Mouse (Mus musculus): Measurements from ENCODE around the gene Irx5. TPM values are rescaled to one million over a fixed set of nuclear protein-coding genes. Genes with fewer than 3 reads are reported as not detected.
A peak's percentile ranks its signal among the peaks of the same experiment; 100 is the strongest.

Irx5 gene
- polyA plus RNA-seq, 1 experiment from 2014 or later = 16.0 TPM

DNA sequence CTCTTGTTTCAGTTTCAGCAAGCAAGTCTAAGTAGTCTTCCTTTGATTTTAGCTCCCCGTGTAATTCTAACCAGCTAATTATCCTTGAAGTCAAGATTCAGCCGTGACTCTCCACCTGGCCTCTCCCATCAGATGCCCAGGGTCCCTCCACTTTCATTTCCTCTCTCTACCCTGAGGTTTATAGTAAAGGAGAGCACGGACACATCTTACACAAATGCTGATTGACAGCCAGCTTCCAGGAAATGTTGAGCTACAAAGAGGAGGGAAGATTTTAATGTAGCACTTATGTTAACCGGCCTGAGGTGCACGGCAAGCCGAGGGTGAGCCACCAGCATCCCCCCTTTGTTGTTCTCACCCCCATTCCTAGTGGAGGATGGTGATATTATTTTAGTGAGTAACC is 4.0 kb upstream of the Irx5 start:
- H3K27ac ChIP-seq (replicated peaks) = peak overlapping the region; percentile 94; the same call in 1 of the 2 replicates
- ATAC-seq (ENCODE audit: low FRiP score, low read depth) = no peak

DNA sequence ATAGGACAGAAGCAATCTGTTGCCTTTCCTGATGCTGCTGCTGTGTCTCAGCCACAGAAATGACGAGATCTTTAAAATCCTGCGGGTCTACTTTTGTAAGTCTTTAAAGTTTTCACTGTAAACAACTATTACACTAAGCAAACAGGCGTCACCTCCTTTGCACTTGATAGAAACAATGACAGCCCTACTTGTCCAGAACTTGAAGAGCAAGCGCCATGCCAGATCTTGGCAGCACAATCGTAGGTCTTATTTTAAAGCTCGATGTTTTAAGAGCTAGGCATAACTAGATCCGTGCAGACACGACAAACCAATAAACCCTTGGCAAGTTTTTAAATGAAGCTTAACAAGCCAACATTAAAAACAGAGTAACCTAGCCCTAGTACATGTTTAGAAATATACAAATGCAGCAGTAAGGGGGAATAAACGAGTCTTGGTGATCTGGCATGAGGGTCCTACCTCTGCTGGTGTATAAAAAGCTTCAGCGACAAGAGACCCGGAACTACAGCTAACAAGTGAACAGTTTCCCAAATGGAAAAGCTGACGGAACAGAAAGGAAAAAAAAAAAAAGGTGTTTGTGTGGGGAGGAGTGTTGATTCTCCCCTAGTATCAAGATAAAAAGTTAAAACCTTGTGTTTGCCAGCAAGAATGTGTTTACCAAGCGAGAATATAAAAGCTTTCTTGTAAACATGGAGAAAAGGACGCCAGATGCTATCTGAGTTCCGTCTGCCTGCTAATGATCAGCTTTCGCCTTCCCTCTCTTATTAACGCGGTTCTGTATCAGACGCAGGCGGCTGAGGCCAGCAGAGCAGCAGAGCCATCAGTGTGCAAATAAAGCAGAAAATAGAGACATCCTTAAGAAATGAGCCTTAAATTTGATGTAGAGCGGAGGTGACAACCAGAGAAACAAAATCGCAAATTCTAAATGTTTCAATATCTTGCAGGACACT is 2.6 kb upstream of the Irx5 start:
- H3K9ac ChIP-seq = peak overlapping the region; percentile 53
- no peaks in the 10 kb centered on the region for H3K9me3 ChIP-seq
- peaks cover 5% of the 10 kb centered on the region; the same call in 1 of the 2 replicates for H3K27me3 ChIP-seq
- peaks cover 48% of the 10 kb centered on the region for H3K4me1 ChIP-seq (replicated peaks)
- no peaks in the 10 kb centered on the region for H3K36me3 ChIP-seq
- peak overlapping the region; percentile 81 for H3K4me3 ChIP-seq
- ATAC-seq (ENCODE audit: low FRiP score, low read depth) = no peak
- H3K27ac ChIP-seq (replicated peaks) = peak overlapping the region; percentile 94
- WGBS = 2% methylated on average over 22 of the region's 22 CpGs
- H3K4me2 ChIP-seq = peak overlapping the region; percentile 70

More for the DNA sequence above, 4.0 kb upstream of the Irx5 start:
- H3K4me3 ChIP-seq = peak overlapping the region; percentile 81
- no peaks in the 10 kb centered on the region for H3K36me3 ChIP-seq
- H3K9me3 ChIP-seq = no peaks in the 10 kb centered on the region
- 14% methylated on average over 6 of the region's 6 CpGs for WGBS
- 0 out of 2 replicates have a peak overlapping the region, but pooled peaks have one; percentile 53 for H3K9ac ChIP-seq
- peaks cover 38% of the 10 kb centered on the region for H3K4me1 ChIP-seq (replicated peaks)
- H3K4me2 ChIP-seq = peak overlapping the region; percentile 70
- peaks cover 5% of the 10 kb centered on the region; the same call in 1 of the 2 replicates for H3K27me3 ChIP-seq

DNA sequence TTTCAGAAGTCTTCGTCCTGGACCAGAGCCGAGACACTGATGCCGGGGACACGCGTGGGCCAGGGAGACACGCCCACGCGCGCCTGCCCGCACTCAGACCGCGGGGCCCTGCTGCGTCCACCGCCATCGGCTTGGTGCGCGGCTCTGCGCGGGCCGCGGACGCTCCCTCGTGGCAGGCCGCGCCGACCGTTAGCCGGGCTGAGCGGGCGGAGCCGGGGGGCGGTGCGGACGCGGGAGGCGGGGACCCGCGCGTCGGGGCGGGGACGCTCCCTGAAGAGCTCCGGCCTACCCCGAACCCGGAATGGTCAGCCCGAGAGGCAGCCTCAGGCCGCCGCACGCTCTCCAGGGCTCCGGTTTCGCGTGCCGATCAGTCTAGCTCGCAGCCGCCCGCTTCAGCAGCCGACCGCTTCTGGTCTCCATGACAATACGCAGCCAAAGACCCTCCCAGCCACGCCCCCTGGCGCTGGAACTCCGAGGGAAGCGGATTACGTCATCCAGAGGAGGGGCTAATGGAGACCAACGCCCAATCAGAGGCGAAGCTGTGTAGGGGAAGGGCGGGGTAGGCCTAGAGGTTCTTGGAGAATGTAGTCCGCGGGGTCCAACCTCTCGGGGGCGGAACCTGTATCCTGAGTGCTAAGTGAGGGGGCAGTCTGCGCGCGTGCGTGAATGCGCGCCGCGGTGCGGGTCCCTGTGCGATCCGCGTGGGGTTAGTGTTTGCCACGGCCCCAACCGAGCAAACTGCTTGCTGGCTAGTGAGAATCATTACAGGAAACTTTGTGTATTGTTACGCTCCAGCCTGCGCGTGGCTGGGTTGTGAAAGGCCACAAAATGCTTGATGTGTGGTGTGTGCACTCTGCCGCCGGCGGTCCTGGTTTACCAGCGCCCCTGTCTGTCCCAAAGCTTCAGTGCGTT is 1.5 kb upstream of the Irx5 start:
- H3K4me3 ChIP-seq = peak overlapping the region; percentile 81
- WGBS = under 1% methylated on average over 80 of the region's 93 CpGs
- peak overlapping the region; percentile 53 for H3K9ac ChIP-seq
- peak; percentile 96 for ATAC-seq (ENCODE audit: low FRiP score, low read depth)
- no peaks in the 10 kb centered on the region for H3K9me3 ChIP-seq
- peak overlapping the region; percentile 94 for H3K27ac ChIP-seq (replicated peaks)
- H3K27me3 ChIP-seq = peaks cover 5% of the 10 kb centered on the region; the same call in 1 of the 2 replicates
- peak overlapping the region; percentile 70 for H3K4me2 ChIP-seq
- H3K4me1 ChIP-seq (replicated peaks) = peaks cover 56% of the 10 kb centered on the region
- no peaks in the 10 kb centered on the region for H3K36me3 ChIP-seq

DNA sequence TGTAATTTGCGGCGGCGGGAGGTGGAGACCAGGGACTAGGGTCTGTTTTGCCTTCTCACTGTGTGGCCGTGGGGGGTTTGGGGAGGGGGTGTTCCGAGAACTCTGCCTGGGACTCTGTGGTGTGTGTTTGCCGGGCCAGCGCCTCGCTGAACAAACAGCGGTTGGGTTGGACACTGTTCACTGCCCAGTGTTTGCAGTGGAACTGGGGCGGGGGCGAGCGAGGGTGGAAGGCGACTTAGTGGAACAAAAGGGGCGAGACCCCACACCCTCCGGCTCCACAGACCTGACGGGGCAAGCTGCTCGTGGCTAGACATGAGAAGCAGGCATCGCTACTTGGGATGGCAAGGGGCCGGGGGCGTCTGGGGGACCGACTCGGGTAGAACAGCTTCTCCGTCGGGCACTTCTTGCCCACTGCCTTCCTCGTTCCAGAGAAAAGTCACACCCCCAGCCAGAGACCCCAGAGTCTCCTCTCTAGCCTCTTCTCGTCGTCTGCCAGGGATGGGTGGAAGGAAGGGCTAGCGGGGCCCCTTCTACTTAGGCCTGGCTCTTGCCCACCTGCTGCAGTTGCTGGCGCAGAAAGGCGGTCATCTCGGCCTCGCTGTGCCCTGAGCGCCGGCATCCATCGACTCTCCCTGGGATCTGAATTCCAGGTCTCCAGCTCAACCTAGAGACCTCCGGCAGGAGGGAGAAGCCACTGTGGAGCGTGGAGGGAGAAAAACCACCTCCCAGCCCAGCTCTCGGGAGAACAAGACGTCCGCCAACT is 631 bp upstream of the Irx5 start:
- H3K9ac ChIP-seq = peak overlapping the region; percentile 39
- 1% methylated on average over 40 of the region's 40 CpGs for WGBS
- H3K4me2 ChIP-seq = peak overlapping the region; percentile 70
- no peaks in the 10 kb centered on the region for H3K9me3 ChIP-seq
- H3K36me3 ChIP-seq = no peaks in the 10 kb centered on the region
- peak overlapping the region; percentile 94 for H3K27ac ChIP-seq (replicated peaks)
- H3K4me1 ChIP-seq (replicated peaks) = peaks cover 56% of the 10 kb centered on the region
- peaks cover 5% of the 10 kb centered on the region; the same call in 1 of the 2 replicates for H3K27me3 ChIP-seq
- peak overlapping the region; percentile 81 for H3K4me3 ChIP-seq
- no peak; the same call in 1 of the 2 replicates for ATAC-seq (ENCODE audit: low FRiP score, low read depth)

DNA sequence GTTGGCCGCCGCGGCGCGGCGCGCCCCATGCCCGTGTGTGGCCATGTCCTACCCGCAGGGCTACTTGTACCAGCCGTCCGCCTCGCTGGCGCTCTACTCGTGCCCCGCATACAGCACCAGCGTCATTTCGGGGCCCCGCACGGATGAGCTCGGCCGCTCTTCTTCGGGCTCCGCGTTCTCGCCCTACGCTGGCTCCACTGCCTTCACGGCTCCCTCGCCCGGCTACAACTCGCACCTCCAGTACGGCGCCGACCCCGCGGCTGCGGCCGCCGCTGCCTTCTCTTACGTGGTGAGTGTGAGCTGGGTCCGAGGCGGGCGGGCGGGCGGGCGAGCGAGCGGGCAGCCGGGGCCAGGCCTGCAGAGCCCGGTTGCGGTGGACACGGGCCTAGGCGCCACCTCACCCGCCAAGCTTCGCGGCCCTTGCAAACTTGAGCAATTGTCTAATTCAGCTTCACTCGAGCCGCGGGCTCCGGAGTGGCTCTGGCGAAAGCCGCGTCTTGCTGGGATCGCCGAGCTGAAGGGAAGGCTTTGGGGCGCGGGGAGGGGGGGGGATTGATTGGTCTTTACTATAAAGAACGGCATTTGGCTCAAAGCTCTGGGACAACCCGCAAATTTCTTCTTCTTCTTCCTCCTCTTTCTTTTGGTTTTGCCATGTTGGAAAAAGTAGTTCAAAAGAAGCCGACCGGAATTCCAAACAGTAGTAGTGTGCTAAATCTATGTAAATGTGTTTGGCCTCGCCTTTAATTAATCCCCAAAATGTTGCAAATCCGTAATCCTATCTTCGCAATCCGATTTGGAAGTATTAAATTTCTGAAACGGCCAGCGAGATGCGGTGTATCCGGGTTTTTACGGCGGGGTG is 945 bp downstream of the Irx5 start:
- peaks cover 60% of the 10 kb centered on the region for H3K4me1 ChIP-seq (replicated peaks)
- H3K27me3 ChIP-seq = 0 out of 2 replicates have a peak, but pooled peaks cover 5% of the 10 kb centered on the region

DNA sequence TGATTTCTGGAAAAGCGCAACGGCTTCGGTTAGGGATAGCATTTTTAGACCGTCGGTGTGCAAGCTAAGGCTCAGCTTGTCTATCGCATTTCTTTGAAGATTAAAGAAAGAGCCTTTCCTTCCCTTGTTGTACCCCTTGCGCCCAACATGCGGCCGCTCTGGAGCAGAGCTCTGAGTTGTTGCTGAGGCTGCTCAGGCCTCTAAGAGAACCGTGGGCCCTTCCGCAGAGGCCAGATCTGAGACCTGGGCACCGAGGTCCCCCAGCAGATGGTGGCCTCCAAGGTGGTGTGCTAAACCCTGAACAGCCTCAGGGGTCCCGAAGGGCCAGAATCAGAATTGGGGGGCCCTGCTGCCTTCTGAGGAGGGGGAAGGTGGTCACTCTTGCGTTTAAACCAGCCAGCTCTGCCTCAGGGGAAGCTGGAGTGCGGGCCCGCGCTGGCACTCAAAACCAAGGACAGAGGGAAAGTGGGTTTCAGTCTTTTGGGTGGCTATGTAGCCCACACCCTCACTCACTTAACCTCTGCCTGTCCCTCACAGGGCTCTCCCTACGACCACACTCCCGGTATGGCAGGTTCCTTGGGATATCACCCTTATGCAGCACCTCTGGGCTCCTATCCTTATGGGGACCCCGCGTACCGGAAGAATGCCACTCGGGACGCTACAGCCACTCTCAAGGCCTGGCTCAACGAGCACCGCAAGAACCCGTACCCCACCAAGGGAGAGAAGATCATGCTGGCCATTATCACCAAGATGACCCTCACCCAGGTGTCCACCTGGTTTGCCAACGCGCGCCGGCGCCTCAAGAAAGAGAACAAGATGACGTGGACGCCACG is 1.8 kb downstream of the Irx5 start:
- H3K4me1 ChIP-seq (replicated peaks) = peaks cover 61% of the 10 kb centered on the region
- H3K9me3 ChIP-seq = no peaks in the 10 kb centered on the region
- peak overlapping the region; percentile 67 for H3K9ac ChIP-seq
- peaks cover 4% of the 10 kb centered on the region for H3K27me3 ChIP-seq
- WGBS = under 1% methylated on average over 35 of the region's 35 CpGs
- no peak for ATAC-seq (ENCODE audit: low FRiP score, low read depth)
- peak overlapping the region; percentile 94 for H3K27ac ChIP-seq (replicated peaks)
- H3K4me2 ChIP-seq = peak overlapping the region; percentile 70
- H3K4me3 ChIP-seq = peak overlapping the region; percentile 81
- H3K36me3 ChIP-seq = no peaks in the 10 kb centered on the region

More for the DNA sequence above, 945 bp downstream of the Irx5 start:
- Histone ChIP-seq H3K4me2 (peak overlapping the region; percentile 70), H3K4me3 (peak overlapping the region; percentile 81), H3K36me3 (no peaks in the 10 kb centered on the region), H3K9me3 (no peaks in the 10 kb centered on the region), H3K9ac (peak overlapping the region; percentile 67), H3K27ac (replicated peaks) (peak overlapping the region; percentile 94)
- under 1% methylated on average over 78 of the region's 80 CpGs for WGBS
- no peak for ATAC-seq (ENCODE audit: low FRiP score, low read depth)

DNA sequence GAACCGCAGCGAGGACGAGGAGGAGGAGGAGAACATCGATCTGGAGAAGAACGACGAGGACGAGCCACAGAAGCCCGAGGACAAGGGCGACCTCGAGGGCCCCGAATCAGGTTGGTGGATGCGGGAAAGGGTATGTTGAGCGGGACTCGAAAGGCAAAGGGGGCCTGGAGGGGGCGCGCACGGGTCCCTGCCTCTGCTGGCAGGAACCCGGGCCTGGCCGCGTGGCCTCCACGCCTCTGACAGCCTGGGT is 2.3 kb downstream of the Irx5 start:
- H3K4me2 ChIP-seq = peak overlapping the region; percentile 70
- no peaks in the 10 kb centered on the region for H3K36me3 ChIP-seq
- peaks cover 9% of the 10 kb centered on the region for H3K27me3 ChIP-seq
- H3K9ac ChIP-seq = peak overlapping the region; percentile 67
- WGBS = 0% methylated on average over 14 of the region's 21 CpGs
- H3K9me3 ChIP-seq = no peaks in the 10 kb centered on the region
- H3K4me1 ChIP-seq (replicated peaks) = peaks cover 60% of the 10 kb centered on the region
- H3K4me3 ChIP-seq = peak overlapping the region; percentile 81
- ATAC-seq (ENCODE audit: low FRiP score, low read depth) = no peak
- peak overlapping the region; percentile 94 for H3K27ac ChIP-seq (replicated peaks)

DNA sequence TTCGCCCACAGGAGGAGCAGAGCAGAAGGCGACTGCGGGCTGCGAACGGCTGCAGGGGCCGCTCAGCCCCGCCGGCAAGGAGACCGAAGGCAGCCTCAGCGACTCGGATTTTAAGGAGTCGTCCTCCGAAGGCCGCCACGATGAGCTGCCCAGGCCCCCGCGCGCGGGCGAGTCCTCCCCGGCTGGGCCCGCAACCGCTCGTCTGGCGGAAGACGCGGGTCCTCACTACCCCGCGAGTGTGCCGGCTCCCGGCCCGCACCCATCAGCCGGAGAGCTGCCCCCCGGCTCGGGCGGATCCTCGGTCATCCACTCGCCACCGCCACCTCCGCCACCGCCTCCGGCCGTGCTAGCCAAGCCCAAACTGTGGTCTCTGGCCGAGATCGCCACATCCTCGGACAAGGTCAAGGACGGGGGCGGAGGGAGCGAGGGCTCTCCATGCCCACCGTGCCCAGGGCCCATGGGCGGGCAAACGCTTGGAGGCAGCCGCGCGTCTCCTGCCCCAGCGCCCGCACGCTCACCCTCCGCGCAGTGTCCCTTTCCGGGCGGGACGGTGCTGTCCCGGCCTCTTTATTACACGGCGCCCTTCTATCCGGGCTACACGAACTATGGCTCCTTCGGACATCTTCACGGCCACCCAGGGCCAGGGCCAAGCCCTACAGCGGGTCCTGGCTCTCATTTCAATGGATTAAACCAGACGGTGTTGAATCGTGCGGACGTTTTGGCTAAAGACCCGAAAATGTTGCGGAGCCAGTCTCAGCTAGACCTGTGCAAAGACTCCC is 2.8 kb downstream of the Irx5 start:
- no peak for ATAC-seq (ENCODE audit: low FRiP score, low read depth)
- H3K27me3 ChIP-seq = peaks cover 10% of the 10 kb centered on the region

DNA sequence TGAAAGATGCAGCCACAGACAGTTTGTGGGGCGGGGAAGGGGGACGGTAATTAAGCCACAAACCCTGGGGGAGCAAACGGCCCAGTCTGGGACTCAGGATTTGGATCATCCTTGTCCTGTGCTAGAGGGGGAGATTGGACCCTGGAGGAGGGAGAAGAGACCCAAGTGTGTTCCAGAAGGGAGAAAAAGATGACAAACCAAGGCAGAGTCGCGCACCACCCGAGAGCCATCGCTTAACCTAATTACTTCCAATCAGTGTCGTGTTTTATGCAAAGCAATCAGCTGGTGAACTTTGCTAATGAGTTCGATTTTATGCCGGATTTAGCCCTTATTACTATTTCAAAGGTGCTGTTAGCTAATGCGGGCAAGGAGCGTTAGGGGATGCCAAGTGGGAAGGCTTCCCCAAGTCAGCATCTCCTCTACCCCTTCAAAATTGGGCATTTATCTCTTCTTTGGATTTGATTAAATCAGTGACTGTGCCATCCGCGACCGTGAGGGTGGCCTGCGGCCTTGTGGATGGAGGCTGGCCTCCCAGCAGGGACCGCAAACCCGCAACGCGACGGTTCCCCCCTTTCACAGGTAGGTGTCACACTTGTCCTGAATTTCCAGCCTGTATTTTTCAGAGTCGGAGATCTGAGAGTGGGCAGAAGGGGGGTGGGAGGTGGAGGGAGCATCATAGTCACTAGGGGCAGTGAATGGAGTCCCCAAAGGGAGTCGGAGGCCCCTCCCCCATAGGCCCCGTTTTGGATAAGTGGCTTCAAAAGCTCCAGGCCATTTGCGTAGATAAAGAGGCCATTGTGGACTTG is 4.3 kb downstream of the Irx5 start:
- peak overlapping the region; percentile 38 for H3K9ac ChIP-seq
- peak overlapping the region; percentile 50 for H3K4me2 ChIP-seq
- H3K4me1 ChIP-seq (replicated peaks) = peaks cover 65% of the 10 kb centered on the region
- WGBS = 4% methylated on average over 25 of the region's 25 CpGs
- peak overlapping the region; percentile 59 for H3K27ac ChIP-seq (replicated peaks)
- H3K4me3 ChIP-seq = peak overlapping the region; percentile 29
- no peaks in the 10 kb centered on the region for H3K9me3 ChIP-seq
- no peaks in the 10 kb centered on the region for H3K36me3 ChIP-seq
- ATAC-seq (ENCODE audit: low FRiP score, low read depth) = peak; percentile 25; the same call in 1 of the 2 replicates
- peaks cover 10% of the 10 kb centered on the region for H3K27me3 ChIP-seq

More for the DNA sequence above, 2.8 kb downstream of the Irx5 start:
- Histone ChIP-seq H3K27ac (replicated peaks) (peak overlapping the region; percentile 94), H3K4me3 (peak overlapping the region; percentile 81), H3K9me3 (no peaks in the 10 kb centered on the region), H3K9ac (peak overlapping the region; percentile 67), H3K36me3 (no peaks in the 10 kb centered on the region), H3K4me1 (replicated peaks) (peaks cover 61% of the 10 kb centered on the region), H3K4me2 (peak overlapping the region; percentile 70)
- under 1% methylated on average over 76 of the region's 77 CpGs for WGBS
